Mouse (Mus musculus) thymus, postnatal 14 days (tissue): ENCODE measurements around the gene Mettl1.
"Not testable (repeated sequence)": the region's sequence is repeated elsewhere in the genome, so short reads cannot be mapped to it uniquely, and the experiment has no call there.

Experiments used
- DNase-seq: peaks from one replicate; pipeline ENCODE4 v3.0.0; 2021

Mettl1 gene

DNA sequence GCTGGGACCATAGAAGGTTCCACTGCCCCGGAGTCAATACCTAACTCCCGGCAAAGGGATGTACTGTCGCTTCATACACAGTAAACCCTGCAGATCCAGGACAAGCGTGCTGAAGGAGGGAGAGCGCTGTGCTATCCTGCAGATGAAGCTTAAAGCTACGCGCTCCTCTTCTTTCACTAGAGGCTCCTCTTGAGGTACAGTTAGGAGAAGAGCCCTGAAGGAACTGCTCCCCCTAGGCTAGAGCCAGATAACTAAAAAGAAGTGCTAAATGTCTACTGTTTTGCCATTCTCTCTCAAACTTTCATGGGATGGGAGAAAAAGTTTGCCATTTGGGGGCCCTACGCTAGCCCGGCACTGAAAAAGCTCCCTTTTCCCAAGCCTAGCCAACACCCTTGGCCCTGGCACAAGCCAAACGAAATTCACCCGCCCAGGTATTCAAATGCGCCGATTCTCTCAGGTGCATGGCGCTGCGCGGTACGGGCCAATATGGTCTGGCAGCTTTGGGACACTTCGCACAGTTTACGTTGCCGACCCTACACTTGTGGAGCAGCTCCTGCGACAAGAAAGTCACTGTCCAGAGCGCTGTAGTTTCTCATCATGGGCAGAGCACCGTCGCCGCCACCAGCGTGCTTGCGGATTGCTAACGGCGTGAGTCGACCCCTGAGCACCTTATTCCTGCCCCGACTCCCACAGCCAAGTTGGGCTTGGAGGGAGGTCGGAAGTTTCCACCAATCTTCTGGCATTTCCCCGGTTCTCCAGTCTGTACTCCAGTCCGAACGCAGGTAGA lies 7.6 kb downstream of the Mettl1 start:
- DNase-seq, result no peak

GRCm38 (mm10) chr10:127049395-127050118 lies 8.3 kb downstream of the Mettl1 start:
- DNase-seq, result peak; percentile 37

- DNase-seq, result no peak
Observed at GRCm38 (mm10) chr10:127050119-127050474, 8.9 kb downstream of the Mettl1 start.

DNA sequence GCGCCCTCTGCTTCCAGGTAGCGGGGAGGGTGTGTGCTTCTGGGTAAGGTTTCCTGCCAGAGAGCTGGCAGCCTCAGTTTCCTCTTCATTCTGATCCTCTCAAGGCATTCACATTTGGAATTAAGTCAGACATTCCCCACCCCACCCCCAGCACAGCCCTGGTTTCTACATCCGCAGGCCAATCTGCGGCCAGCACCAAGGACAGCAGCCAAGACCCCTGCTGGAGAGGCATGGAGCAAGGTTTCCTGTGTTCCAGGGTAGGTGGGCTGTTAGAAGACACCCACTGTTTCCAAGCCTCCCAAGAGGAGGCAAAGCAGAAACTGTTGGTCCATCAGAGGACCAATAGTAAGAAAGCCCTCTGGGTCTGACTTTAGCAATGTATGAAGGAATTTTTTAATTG lies 13.4 kb downstream of the Mettl1 start:
- DNase-seq, result no peak

DNA sequence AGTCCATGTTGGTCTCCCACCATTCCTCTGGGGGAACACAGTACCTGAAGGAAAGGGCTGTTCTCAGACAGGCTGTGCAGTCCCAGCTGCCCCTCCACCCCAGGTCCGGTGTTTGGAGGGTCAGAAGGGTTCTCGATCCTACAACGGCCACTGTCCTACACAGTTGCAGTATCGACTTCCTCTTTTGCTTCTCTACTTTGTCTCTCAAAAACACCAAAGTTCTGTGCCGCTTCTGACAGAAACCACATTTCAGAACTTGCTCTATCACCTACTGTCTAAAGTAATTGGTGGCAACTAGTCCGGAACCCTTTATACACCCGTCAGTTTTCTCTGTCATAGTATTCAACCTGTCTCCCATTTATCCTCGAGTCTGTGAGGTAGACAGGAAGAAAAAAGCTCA lies 14.2 kb downstream of the Mettl1 start:
- no peak for DNase-seq

DNA sequence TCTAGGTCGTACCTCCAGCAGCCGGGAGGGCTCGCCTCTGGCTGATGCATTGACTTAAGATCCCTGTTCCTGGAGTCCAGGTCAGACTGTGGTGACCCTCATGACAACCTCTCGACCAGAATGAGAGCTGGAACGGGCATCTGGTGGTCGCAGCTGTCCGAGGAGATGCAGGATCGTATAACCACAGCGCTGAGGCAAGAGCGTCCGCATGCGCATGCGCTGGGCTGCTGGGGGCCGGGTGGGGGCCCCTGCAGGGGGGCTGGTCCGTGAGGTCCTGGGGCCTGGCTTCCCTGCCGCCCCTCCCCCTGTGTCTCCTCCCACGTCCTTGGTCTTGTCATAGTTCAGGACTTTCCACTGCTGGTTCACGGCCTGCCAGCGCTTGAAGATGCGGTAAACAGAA lies 15.3 kb downstream of the Mettl1 start:
- DNase-seq, result no peak

- DNase-seq, result peak; percentile 88
Observed at GRCm38 (mm10) chr10:127058161-127058560, 16.9 kb downstream of the Mettl1 start.

- no peak for DNase-seq
Observed at GRCm38 (mm10) chr10:127058708-127059107, 17.5 kb downstream of the Mettl1 start.

- peak; percentile 46 for DNase-seq
Observed at GRCm38 (mm10) chr10:127059174-127059967, 18.2 kb downstream of the Mettl1 start.

GRCm38 (mm10) chr10:127059968-127060916 lies 19.0 kb downstream of the Mettl1 start, which contains the start of gene March9:
Gene March9 (minus strand): TSS chr10:127060184.
- peak; percentile 89 for DNase-seq

DNA sequence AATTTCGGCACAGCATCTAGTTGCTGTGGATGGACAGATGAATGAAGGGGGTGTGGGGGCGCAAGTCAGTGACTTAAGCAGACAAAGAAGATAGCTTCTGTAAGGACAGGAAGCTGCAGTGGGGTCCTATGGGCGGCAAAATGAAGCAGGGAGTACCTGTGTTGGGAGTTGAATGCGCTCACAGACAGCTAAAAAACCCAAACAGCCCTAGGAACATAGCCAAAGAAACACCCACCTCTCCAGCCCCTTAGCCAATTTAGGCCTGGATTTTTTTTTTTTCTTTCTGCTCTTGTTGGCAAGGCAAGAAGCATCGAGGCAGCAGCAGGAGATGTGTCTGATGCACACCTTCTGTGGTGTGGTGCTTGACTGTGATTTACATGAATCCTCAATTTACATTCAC lies 19.9 kb downstream of the Mettl1 start:
- DNase-seq, result no peak

- no peak for DNase-seq
Observed at GRCm38 (mm10) chr10:127061513-127061912, 20.3 kb downstream of the Mettl1 start.

DNA sequence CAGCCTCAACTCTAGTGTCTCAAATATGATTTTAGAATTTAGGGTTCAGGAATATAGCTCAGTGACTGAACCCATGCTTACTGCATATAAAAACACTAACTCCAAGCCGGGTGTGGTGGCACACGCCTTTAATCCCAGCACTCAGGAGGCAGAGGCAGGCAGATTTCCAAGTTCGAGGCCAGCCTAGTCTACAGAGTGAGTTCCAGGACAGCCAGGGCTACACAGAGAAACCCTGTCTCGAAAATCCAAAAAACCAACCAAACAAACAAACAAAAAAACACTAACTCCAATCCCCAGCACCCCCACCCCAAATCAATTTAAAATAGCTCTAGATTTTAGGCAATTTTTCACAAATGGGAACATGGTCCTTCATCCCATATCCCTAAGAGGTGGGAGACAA lies 20.9 kb downstream of the Mettl1 start:
- DNase-seq, result not testable (repeated sequence)

GRCm38 (mm10) chr10:127062503-127062902 lies 21.3 kb downstream of the Mettl1 start:
- DNase-seq, result no peak

GRCm38 (mm10) chr10:127063239-127063872 lies 22.1 kb downstream of the Mettl1 start, which contains the start of gene Cdk4:
Gene Cdk4 (plus strand): TSS chr10:127063534.
- peak; percentile 97 for DNase-seq

GRCm38 (mm10) chr10:127063913-127064870 lies 23.0 kb downstream of the Mettl1 start:
- no peak for DNase-seq

- no peak for DNase-seq
Observed at GRCm38 (mm10) chr10:127065981-127066380, 24.8 kb downstream of the Mettl1 start.

GRCm38 (mm10) chr10:127066519-127067018 lies 25.4 kb downstream of the Mettl1 start:
- DNase-seq, result no peak

- DNase-seq, result no peak
Observed at GRCm38 (mm10) chr10:127068360-127069038, 27.3 kb downstream of the Mettl1 start.
